Mouse (Mus musculus) cerebellum, adult 8-10 months (tissue): ENCODE results near the gene Oaf.

Experiments
- DNase-seq: peaks from one replicate; pipeline ENCODE4 v3.0.0; 2022

Gene Oaf

GRCm38 (mm10) chr9:43242432-43242831, 2.7 kb upstream of the Oaf start:
- no peak for DNase-seq

- DNase-seq: no peak
Measured at GRCm38 (mm10) chr9:43241970-43242369, 2.3 kb upstream of the Oaf start.

- no peak for DNase-seq
Measured at GRCm38 (mm10) chr9:43241291-43241690, 1.6 kb upstream of the Oaf start.

GRCm38 (mm10) chr9:43240594-43240900, 836 bp upstream of the Oaf start:
- no peak for DNase-seq

- no peak for DNase-seq
Measured at GRCm38 (mm10) chr9:43238631-43239545, 823 bp downstream of the Oaf start.

GRCm38 (mm10) chr9:43238167-43238566, 1.5 kb downstream of the Oaf start:
- no peak for DNase-seq

- no peak for DNase-seq
Measured at GRCm38 (mm10) chr9:43237111-43237775, 2.5 kb downstream of the Oaf start.

GRCm38 (mm10) chr9:43236576-43236975, 3.1 kb downstream of the Oaf start:
- no peak for DNase-seq

GRCm38 (mm10) chr9:43236106-43236505, 3.6 kb downstream of the Oaf start:
- DNase-seq: no peak

- no peak for DNase-seq
Measured at GRCm38 (mm10) chr9:43235336-43235735, 4.4 kb downstream of the Oaf start.

- no peak for DNase-seq
Measured at GRCm38 (mm10) chr9:43234496-43234895, 5.2 kb downstream of the Oaf start.

GRCm38 (mm10) chr9:43233515-43233914, 6.2 kb downstream of the Oaf start:
- DNase-seq: no peak

GRCm38 (mm10) chr9:43233044-43233443, 6.7 kb downstream of the Oaf start:
- no peak for DNase-seq

- no peak for DNase-seq
Measured at GRCm38 (mm10) chr9:43232286-43232685, 7.4 kb downstream of the Oaf start.

GRCm38 (mm10) chr9:43231805-43232204, 7.9 kb downstream of the Oaf start:
- DNase-seq: no peak

GRCm38 (mm10) chr9:43230886-43231285, 8.8 kb downstream of the Oaf start:
- DNase-seq: no peak

GRCm38 (mm10) chr9:43229962-43230361, 9.7 kb downstream of the Oaf start:
- DNase-seq: no peak

GRCm38 (mm10) chr9:43229398-43229895, 10.3 kb downstream of the Oaf start:
- no peak for DNase-seq

- DNase-seq: no peak
Measured at GRCm38 (mm10) chr9:43228745-43229144, 11.0 kb downstream of the Oaf start.

GRCm38 (mm10) chr9:43227626-43228025, 12.1 kb downstream of the Oaf start:
- no peak for DNase-seq

GRCm38 (mm10) chr9:43226573-43227160, 13.0 kb downstream of the Oaf start:
- no peak for DNase-seq

GRCm38 (mm10) chr9:43225481-43225880, 14.2 kb downstream of the Oaf start:
- no peak for DNase-seq

GRCm38 (mm10) chr9:43224771-43225355, 14.8 kb downstream of the Oaf start:
- DNase-seq: no peak

GRCm38 (mm10) chr9:43222429-43222715, 17.3 kb downstream of the Oaf start:
- no peak for DNase-seq
